Mouse (Mus musculus) midbrain, embryonic 16.5 days (tissue): ENCODE measurements around the gene Kcnh2. TPM values are rescaled to one million over a fixed set of nuclear protein-coding genes. Genes with fewer than 3 reads are reported as not detected.

ENCODE experiments used
- ATAC-seq: fragments of 200-750 bp; cut with Nextera tagmentation; 2 replicates; pipeline ENCODE4 v1.8.0; 2017; ENCODE audit warnings: moderate TSS enrichment
- H3K27ac ChIP-seq: fragments of 300-500 bp; sonication (generic); 2 replicates; pipeline ENCODE4 v1.5.1; 2014; ENCODE audit warnings: mild to moderate bottlenecking, low read length, mixed read lengths
- H3K27me3 ChIP-seq: fragments of 300-500 bp; sonication (generic); 2 replicates; pipeline ENCODE4 v1.6.1; 2014; ENCODE audit warnings: low read depth, low read length, mixed read lengths; ENCODE audit not compliant: control insufficient read depth, insufficient read depth
- H3K36me3 ChIP-seq: fragments of 300-500 bp; sonication (generic); 2 replicates; pipeline ENCODE4 v1.6.1; 2014; ENCODE audit warnings: mild to moderate bottlenecking, low read length, moderate library complexity, mixed read lengths; ENCODE audit not compliant: control insufficient read depth, insufficient read depth
- H3K4me1 ChIP-seq: fragments of 300-500 bp; sonication (generic); 2 replicates; pipeline ENCODE4 v1.6.1; 2014; ENCODE audit warnings: mild to moderate bottlenecking, low read length, mixed read lengths; ENCODE audit not compliant: control insufficient read depth, insufficient read depth
- H3K4me2 ChIP-seq: fragments of 300-500 bp; sonication (generic); 2 replicates; pipeline ENCODE4 v1.6.1; 2014; ENCODE audit warnings: mild to moderate bottlenecking, low read length, mixed read lengths
- H3K4me3 ChIP-seq: fragments of 300-500 bp; sonication (generic); 2 replicates; pipeline ENCODE4 v1.5.1; 2014; ENCODE audit warnings: low read depth, mild to moderate bottlenecking, low read length, moderate library complexity, mixed read lengths
- H3K9ac ChIP-seq: fragments of 300-500 bp; sonication (generic); 2 replicates; pipeline ENCODE4 v1.6.1; 2014; ENCODE audit warnings: low read depth, low read length, mixed read lengths
- H3K9me3 ChIP-seq: fragments of 300-500 bp; sonication (generic); replicated peaks from 2 replicates; pipeline ENCODE4 v1.6.1; 2014; ENCODE audit warnings: mild to moderate bottlenecking, low read length, mixed read lengths; ENCODE audit not compliant: control insufficient read depth, poor library complexity, severe bottlenecking
- WGBS: fragments of 180-500 bp; shearing (Covaris S2); extraction: QIAGEN DNeasy Blood & Tissue Kit; methylation state at CpG from one replicate; pipeline ENCODE4 v1.1.7; 2014; 5-methylcytosine and 5-hydroxymethylcytosine counted together
- polyA plus RNA-seq: library from polyadenylated mRNA; unstranded; fragments of >200 nt; fragmentation: Nextera tagmentation; extraction: Ambion mirVana; gene quantifications from 2 replicates; pipeline ENCODE4 v1.2.1, GENCODE M21; 2015

Gene Kcnh2
- polyA plus RNA-seq, 1 experiment from 2014 or later = 11.7 TPM

DNA sequence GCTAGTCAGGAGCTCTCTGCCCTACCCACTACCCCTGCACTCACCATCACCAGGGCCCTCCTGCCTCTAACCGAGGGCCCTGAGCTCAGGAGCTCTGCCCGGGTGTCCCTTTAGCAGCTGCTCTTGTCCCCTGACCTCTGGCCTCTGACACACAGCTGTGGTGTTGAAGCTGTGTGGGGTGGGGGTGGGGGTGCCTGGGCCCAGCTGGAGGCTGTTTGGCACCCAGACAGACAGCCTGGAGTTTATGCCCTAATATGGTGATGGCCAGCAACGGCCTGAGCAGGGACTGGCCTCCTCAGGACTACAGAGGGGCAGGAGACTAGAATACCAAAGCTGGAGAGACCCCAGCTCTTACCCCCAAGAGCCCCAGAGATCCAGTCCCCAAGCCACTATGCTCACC lies 16.7 kb downstream of the Kcnh2 start:
- ATAC-seq = no peak
- Histone ChIP-seq H3K27me3 (no peaks in the 10 kb centered on the region), H3K27ac (no peak overlapping the region), H3K9me3 (no peaks in the 10 kb centered on the region), H3K4me2 (no peak overlapping the region), H3K4me1 (peaks cover 3% of the 10 kb centered on the region; the same call in 1 of the 2 replicates), H3K4me3 (no peak overlapping the region), H3K9ac (no peak overlapping the region), H3K36me3 (peaks cover 4% of the 10 kb centered on the region; the same call in 1 of the 2 replicates)
- WGBS = 56% methylated on average over 3 of the region's 3 CpGs

DNA sequence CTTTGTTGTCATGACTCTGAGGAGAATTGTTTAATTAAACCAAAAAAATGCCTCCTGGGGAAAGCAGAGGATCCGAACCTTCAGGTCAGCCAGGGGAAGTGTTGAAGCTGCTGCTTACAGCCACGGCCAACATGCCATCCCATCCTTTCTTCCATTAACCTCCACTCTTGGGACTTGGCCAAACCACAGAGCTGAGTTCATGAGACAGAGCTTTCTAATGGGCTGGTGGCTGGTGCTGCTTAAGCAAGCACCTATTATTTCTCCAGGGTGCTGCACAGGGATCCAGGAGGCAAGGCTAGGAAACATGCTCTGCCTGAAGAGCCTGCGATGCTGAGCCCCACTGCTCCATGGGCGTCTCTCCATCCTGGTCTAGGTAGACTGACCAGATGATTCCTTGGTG lies 19.0 kb downstream of the Kcnh2 start:
- Histone ChIP-seq H3K9me3 (no peaks in the 10 kb centered on the region), H3K27me3 (no peaks in the 10 kb centered on the region), H3K4me1 (peaks cover 17% of the 10 kb centered on the region), H3K4me3 (no peak overlapping the region), H3K9ac (no peak overlapping the region), H3K36me3 (peaks cover 4% of the 10 kb centered on the region; the same call in 1 of the 2 replicates), H3K27ac (no peak overlapping the region), H3K4me2 (no peak overlapping the region)
- ATAC-seq = no peak
- 89% methylated on average over 4 of the region's 4 CpGs for WGBS

- 0 out of 2 replicates have a peak, but pooled peaks have one; percentile 16 for ATAC-seq
- Histone ChIP-seq H3K4me2 (peak overlapping the region; percentile 46; the same call in 1 of the 2 replicates), H3K36me3 (peaks cover 13% of the 10 kb centered on the region), H3K27me3 (no peaks in the 10 kb centered on the region), H3K4me3 (no peak overlapping the region), H3K27ac (0 out of 2 replicates have a peak overlapping the region, but pooled peaks have one; percentile 39), H3K9me3 (no peaks in the 10 kb centered on the region), H3K4me1 (peaks cover 15% of the 10 kb centered on the region), H3K9ac (no peak overlapping the region)
- 42% methylated on average over 5 of the region's 5 CpGs for WGBS
These were observed 21.5 kb downstream of the Kcnh2 start for GRCm38 (mm10) chr5:24329965-24330298.

- 5% methylated on average over 25 of the region's 27 CpGs for WGBS
- Histone ChIP-seq H3K4me1 (peaks cover 15% of the 10 kb centered on the region), H3K27me3 (no peaks in the 10 kb centered on the region), H3K4me3 (0 out of 2 replicates have a peak overlapping the region, but pooled peaks have one; percentile 2), H3K36me3 (peaks cover 19% of the 10 kb centered on the region), H3K9ac (peak overlapping the region; percentile 54), H3K27ac (0 out of 2 replicates have a peak overlapping the region, but pooled peaks have one; percentile 29), H3K4me2 (peak overlapping the region; percentile 46), H3K9me3 (no peaks in the 10 kb centered on the region)
- ATAC-seq = peak; percentile 68
These were observed 22.0 kb downstream of the Kcnh2 start for GRCm38 (mm10) chr5:24329212-24329964.

- Histone ChIP-seq H3K36me3 (peaks cover 21% of the 10 kb centered on the region), H3K4me3 (no peak overlapping the region), H3K9me3 (no peaks in the 10 kb centered on the region), H3K27ac (0 out of 2 replicates have a peak overlapping the region, but pooled peaks have one; percentile 29), H3K27me3 (no peaks in the 10 kb centered on the region), H3K9ac (peak overlapping the region; percentile 54; the same call in 1 of the 2 replicates), H3K4me1 (peaks cover 15% of the 10 kb centered on the region), H3K4me2 (peak overlapping the region; percentile 46)
- ATAC-seq = no peak; the same call in 1 of the 2 replicates
- 67% methylated on average over 6 of the region's 6 CpGs for WGBS
These were observed 22.6 kb downstream of the Kcnh2 start for GRCm38 (mm10) chr5:24328813-24329211.

DNA sequence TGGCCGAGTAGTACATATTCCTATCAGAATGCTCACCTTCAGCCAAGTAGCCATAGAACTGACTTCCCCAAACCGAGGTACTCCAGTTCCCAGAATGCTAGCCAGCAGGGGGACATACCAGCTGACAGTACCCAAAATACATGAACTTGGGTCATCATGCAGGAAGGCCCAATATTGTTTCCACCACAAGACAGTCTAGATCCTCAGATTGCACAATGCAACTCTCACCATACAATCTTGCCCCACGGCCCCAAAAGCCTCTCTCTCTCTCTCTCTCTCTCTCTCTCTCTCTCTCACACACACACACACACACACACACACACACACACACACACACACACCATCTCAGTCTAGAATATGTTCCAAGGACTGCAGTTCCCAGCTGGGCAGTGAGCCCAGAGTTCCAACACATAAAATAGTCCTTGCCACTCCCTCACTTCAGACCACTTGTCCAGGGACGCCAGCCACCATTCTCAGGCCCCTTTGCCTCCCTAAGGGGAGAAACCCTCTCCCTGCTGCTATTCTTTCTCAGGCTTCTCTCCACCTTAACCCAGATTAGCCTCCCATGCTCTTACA lies 24.5 kb downstream of the Kcnh2 start:
- H3K27me3 ChIP-seq = no peaks in the 10 kb centered on the region
- no peaks in the 10 kb centered on the region for H3K9me3 ChIP-seq
- no peak for ATAC-seq
- no peak overlapping the region for H3K27ac ChIP-seq
- peaks cover 21% of the 10 kb centered on the region for H3K36me3 ChIP-seq
- peaks cover 18% of the 10 kb centered on the region for H3K4me1 ChIP-seq
- WGBS = 84% methylated on average over 4 of the region's 4 CpGs
- H3K4me3 ChIP-seq = no peak overlapping the region
- H3K9ac ChIP-seq = no peak overlapping the region
- H3K4me2 ChIP-seq = no peak overlapping the region

DNA sequence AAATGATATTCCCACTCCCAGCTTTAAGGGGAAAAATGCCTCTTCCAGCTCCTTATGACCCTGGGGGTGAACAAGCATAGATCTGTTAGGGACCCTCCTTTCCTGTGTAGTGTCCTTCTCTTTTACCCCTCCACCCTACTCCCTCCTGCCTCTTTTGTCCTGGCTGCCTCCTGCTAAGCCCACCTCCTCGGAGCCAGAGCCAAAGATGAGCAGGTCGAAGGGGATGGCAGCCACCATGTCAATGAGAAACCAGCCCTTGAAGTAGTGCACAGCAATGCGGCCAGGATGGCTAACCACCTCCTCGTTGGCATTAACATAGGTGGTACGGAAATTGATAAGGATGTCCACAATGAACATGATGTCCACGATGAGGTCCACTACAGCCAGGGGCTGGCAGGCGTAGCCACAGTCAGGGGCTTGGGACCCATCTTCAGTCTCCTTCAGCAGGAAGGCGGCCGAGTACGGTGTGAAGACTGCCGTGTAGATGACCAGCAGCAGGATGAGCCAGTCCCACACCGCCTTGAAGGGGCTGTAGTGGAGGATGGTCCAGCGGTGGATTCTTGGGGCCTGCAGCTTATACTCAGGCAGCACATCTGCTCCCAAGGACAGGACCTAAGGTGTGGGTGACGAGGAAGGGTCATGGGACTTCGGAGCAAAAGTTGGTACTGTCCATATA lies 25.1 kb downstream of the Kcnh2 start:
- Histone ChIP-seq H3K9me3 (no peaks in the 10 kb centered on the region), H3K4me1 (peaks cover 18% of the 10 kb centered on the region), H3K27me3 (no peaks in the 10 kb centered on the region), H3K4me2 (no peak overlapping the region), H3K9ac (no peak overlapping the region), H3K27ac (no peak overlapping the region), H3K36me3 (peaks cover 17% of the 10 kb centered on the region), H3K4me3 (no peak overlapping the region)
- WGBS = 92% methylated on average over 15 of the region's 15 CpGs
- ATAC-seq = no peak

DNA sequence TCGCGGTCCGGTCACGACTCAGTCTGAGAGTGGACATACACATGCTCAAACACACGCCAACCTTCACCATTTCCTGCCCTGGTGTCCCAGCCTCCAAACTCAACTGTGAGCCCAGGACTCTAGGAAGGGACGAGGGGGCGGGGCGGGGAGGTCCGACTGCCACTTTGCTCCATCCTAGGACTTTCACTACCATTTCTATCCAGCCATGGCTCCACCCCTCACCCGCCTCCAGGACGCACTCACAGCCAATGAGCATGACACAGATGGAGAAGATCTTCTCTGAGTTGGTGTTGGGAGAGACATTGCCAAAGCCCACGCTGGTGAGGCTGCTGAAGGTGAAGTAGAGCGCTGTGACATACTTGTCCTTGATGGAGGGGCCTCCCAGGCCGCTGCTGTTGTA lies 26.2 kb downstream of the Kcnh2 start:
- Histone ChIP-seq H3K4me3 (no peak overlapping the region), H3K4me2 (no peak overlapping the region), H3K9ac (no peak overlapping the region), H3K27ac (no peak overlapping the region), H3K27me3 (no peaks in the 10 kb centered on the region), H3K9me3 (no peaks in the 10 kb centered on the region), H3K4me1 (peaks cover 18% of the 10 kb centered on the region), H3K36me3 (peaks cover 17% of the 10 kb centered on the region)
- WGBS = 57% methylated on average over 14 of the region's 14 CpGs
- no peak for ATAC-seq
